Mouse (Mus musculus) C2C12 (cell line): ENCODE measurements around the gene Tasp1. TPM values are rescaled to one million over a fixed set of nuclear protein-coding genes. Genes with fewer than 3 reads are reported as not detected.

Experiments used
- H3K27me3 ChIP-seq: one replicate; pipeline ENCODE4 v1.6.1; 2011; ENCODE audit not compliant: control insufficient read depth, insufficient read depth, insufficient read length
- H3K36me3 ChIP-seq: one replicate; pipeline ENCODE4 v1.6.1; 2011; ENCODE audit not compliant: control insufficient read depth, insufficient read depth
- H3K4me3 ChIP-seq: one replicate; pipeline ENCODE4 v1.5.1; 2011; ENCODE audit warnings: mild to moderate bottlenecking, control low read depth; ENCODE audit not compliant: poor library complexity, insufficient read depth, severe bottlenecking
- H3K79me2 ChIP-seq: one replicate; pipeline ENCODE4 v1.6.1; 2011; ENCODE audit not compliant: control insufficient read depth, insufficient read depth
- H3K79me3 ChIP-seq: one replicate; pipeline ENCODE4 v1.6.1; 2011; ENCODE audit warnings: low read depth, control low read depth
- H3ac ChIP-seq: one replicate; pipeline ENCODE3; 2011; ENCODE audit warnings: low read depth; ENCODE audit not compliant: control insufficient read depth, insufficient read length
- CEBPB ChIP-seq: IDR thresholded peaks from one replicate; pipeline ENCODE4 v1.6.1; 2011; ENCODE audit warnings: low read depth, mild to moderate bottlenecking, control low read depth, moderate library complexity
- CTCF ChIP-seq: IDR thresholded peaks from one replicate; pipeline ENCODE4 v1.5.1; 2011; ENCODE audit not compliant: control insufficient read depth, insufficient read depth, insufficient read length
- FOSL1 ChIP-seq: IDR thresholded peaks from one replicate; pipeline ENCODE4 v1.8.0; 2011; ENCODE audit warnings: mild to moderate bottlenecking, low read length; ENCODE audit not compliant: poor library complexity, insufficient read depth, severe bottlenecking
- MAX ChIP-seq: IDR thresholded peaks from one replicate; pipeline ENCODE4 v1.6.1; 2011; ENCODE audit warnings: mild to moderate bottlenecking, control low read depth
- MYOD1 ChIP-seq: IDR thresholded peaks from one replicate; pipeline ENCODE4 v1.6.1; 2011; ENCODE audit warnings: low read depth; ENCODE audit not compliant: control insufficient read depth, insufficient read length
- MYOG ChIP-seq: IDR thresholded peaks from one replicate; pipeline ENCODE4 v1.6.1; 2011; ENCODE audit not compliant: control insufficient read depth, insufficient read length; ENCODE audit errors: extremely low read depth
- USF1 ChIP-seq: IDR thresholded peaks from one replicate; pipeline ENCODE4 v1.6.1; 2011; ENCODE audit warnings: low read depth, mild to moderate bottlenecking, control low read depth, moderate library complexity
- polyA plus RNA-seq: library from polyadenylated mRNA; unstranded; fragments of >200 nt; fragmentation: generic; extraction: Trizol; gene quantifications from one replicate; pipeline ENCODE4 v1.2.1, GENCODE M21; 2012; ENCODE audit warnings: missing spikeins

Gene Tasp1
- polyA plus RNA-seq, 1 experiment, result 5.5 TPM

DNA sequence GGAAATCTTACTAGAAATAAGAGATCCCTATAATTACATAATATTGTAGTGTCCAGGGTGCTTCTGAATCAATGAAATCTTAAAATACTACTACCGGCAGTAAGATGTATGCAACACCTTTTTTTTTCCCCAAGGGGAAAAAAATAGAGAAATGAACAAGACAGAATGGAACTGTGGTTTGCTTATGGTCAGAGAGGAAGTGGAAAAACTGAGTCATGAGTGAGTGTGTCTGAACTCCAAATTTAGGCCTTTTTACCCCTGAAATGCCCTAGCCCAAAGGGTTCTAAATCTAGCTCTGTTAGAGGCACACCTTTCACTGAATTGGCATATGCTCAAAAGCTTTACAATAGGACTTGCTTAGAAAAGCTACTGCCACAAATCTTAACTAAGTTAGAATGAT, 225.2 kb downstream of the Tasp1 start:
- no peaks in the 10 kb centered on the region for H3K79me3 ChIP-seq
- TF ChIP-seq CEBPB (peak; percentile 33), USF1 (no peak), MYOG (no peak), FOSL1 (peak; percentile 95), CTCF (no peak), MYOD1 (no peak), MAX (no peak)
- H3K36me3 ChIP-seq, result no peaks in the 10 kb centered on the region
- H3K4me3 ChIP-seq, result no peak overlapping the region
- no peaks in the 10 kb centered on the region for H3K79me2 ChIP-seq
- no peak overlapping the region for H3ac ChIP-seq
- H3K27me3 ChIP-seq, result no peaks in the 10 kb centered on the region

DNA sequence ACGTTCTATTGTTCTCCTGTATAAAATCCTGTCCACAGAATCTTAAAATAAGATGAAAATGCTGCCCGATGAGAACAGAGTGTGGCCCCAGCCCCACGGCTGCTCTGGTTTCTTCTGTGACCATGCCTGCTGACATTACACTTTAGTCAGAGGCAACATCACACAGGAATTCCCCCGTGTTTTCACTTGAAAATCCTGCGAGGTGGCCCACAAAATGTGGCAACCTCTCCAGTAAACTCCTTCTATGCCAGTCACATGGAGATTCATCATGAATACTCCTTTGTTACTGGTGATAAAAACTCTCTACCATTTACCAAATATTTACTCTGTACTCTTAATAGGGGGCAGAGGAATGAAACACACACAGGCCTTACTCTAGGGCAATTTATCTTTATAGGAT, 225.7 kb downstream of the Tasp1 start:
- Histone ChIP-seq H3K79me3 (no peaks in the 10 kb centered on the region), H3K4me3 (no peak overlapping the region), H3ac (no peak overlapping the region), H3K36me3 (no peaks in the 10 kb centered on the region), H3K27me3 (no peaks in the 10 kb centered on the region), H3K79me2 (no peaks in the 10 kb centered on the region)
- TF ChIP-seq USF1 (peak; percentile 35), MAX (no peak)

DNA sequence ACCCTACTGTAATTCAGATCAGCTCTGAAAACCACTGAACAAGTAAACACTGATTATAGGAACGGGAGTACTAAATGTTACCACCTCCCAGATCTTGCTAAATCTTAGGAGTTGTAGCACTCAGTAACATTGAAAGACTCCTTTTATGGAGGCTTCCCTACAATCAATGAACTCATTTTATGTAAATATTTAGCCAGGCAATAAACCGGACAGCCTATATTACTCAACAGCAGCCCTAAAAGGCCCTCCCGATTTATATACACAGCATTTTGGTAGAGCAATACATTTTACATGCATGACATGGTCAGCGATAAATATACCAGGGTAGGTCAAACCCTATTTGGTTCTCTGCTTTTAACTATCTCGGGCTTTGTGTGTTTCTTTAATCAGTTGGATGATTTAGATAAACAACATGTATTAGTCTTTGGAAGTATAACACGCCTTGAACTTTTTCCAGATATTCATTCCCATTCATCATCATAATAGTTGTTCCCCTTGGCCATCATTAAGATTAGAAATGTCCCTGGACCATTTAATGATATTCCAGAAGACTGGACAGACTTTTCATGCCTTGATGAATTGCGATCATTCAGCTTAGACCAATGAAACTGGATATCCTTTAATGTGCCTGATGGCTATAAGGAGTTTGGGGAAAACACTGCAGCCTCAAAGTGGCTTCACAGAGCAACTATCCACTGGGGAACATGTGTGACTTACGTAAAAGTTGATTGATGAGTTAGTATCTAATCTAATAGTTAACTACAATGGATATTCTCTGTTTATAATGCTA, 244.8 kb downstream of the Tasp1 start:
- H3K36me3 ChIP-seq, result no peaks in the 10 kb centered on the region
- H3ac ChIP-seq, result no peak overlapping the region
- H3K27me3 ChIP-seq, result no peaks in the 10 kb centered on the region
- H3K79me3 ChIP-seq, result no peaks in the 10 kb centered on the region
- TF ChIP-seq MAX (no peak), CTCF (no peak), USF1 (no peak), MYOG (no peak), CEBPB (no peak), FOSL1 (no peak)
- no peak overlapping the region for H3K4me3 ChIP-seq
- H3K79me2 ChIP-seq, result no peaks in the 10 kb centered on the region

DNA sequence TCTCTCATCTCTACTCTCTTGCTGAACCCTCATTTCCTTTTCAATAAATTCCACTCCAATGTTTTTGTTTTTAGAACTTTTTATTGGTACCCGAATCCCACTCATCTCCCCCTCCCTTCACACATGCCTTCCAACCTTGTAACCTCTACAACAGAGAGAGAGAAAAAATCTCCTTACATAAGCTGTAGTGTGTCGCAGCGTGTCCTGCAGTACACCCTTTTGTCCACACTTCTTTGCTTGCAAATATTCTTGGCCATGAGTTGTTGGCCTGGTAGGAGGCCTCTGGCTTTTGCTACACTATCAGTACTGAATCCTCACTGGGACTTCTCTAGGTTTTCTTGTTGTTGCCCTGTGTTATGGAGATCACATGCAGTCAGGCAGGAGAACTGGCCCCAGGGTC, 249.3 kb downstream of the Tasp1 start:
- TF ChIP-seq CTCF, result no peak
- no peak for TF ChIP-seq MYOG
- TF ChIP-seq FOSL1, result no peak
- no peak for TF ChIP-seq MAX
- TF ChIP-seq MYOD1, result no peak
- no peak for TF ChIP-seq USF1
- no peak for TF ChIP-seq CEBPB

DNA sequence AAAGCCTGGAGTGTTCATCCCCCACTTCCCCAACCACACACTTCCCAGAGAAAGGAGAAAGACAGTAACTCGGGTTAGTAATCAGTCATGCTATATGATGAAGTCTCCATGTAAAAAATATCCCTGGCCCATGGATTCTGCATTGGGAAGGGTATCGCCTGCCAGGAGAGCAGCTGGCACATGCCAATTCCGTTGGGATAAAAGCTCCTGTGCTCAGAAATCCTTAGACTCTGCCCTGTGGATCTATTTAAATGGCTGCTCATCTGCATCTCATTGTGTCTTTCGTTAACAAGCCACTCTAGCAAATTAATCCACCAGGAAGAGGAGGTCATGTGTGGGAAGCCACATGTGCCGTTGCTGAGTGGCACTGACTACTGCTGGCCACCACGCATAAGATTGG, 258.7 kb downstream of the Tasp1 start:
- no peaks in the 10 kb centered on the region for H3K79me3 ChIP-seq
- no peaks in the 10 kb centered on the region for H3K27me3 ChIP-seq
- H3K36me3 ChIP-seq, result no peaks in the 10 kb centered on the region
- H3K79me2 ChIP-seq, result no peaks in the 10 kb centered on the region
- TF ChIP-seq USF1 (no peak), FOSL1 (no peak), MYOD1 (no peak), CEBPB (no peak), MYOG (no peak), CTCF (no peak), MAX (no peak)
- no peak overlapping the region for H3ac ChIP-seq
- H3K4me3 ChIP-seq, result no peak overlapping the region

More for the DNA sequence above, 249.3 kb downstream of the Tasp1 start:
- H3K79me2 ChIP-seq, result no peaks in the 10 kb centered on the region
- no peaks in the 10 kb centered on the region for H3K36me3 ChIP-seq
- H3ac ChIP-seq, result no peak overlapping the region
- H3K4me3 ChIP-seq, result no peak overlapping the region
- no peaks in the 10 kb centered on the region for H3K79me3 ChIP-seq
- H3K27me3 ChIP-seq, result no peaks in the 10 kb centered on the region

DNA sequence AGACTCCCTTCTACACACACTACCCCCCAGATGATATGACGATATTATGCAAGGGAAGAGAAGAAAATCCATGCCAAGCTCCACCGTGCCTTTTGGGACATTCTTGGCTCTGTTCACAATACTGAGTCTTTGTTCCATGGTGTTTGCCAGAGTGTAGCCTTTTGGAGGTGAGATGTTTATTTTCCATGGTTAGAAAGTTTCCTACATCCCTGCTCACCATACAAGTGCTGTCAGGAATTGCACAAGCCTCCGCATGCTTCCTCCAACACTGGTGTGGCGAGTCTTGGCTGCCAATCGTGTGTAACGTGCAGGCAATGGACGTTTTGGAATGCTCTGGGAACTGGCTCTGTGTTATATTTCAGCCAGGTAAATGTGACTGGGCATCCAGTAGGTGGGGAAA, 262.6 kb downstream of the Tasp1 start:
- Histone ChIP-seq H3K27me3 (no peaks in the 10 kb centered on the region), H3K79me3 (no peaks in the 10 kb centered on the region), H3K4me3 (no peak overlapping the region), H3K36me3 (no peaks in the 10 kb centered on the region), H3ac (no peak overlapping the region), H3K79me2 (no peaks in the 10 kb centered on the region)
- TF ChIP-seq CEBPB, result no peak
- TF ChIP-seq MYOD1, result no peak
- no peak for TF ChIP-seq MAX
- no peak for TF ChIP-seq FOSL1
- no peak for TF ChIP-seq MYOG
- no peak for TF ChIP-seq CTCF
- no peak for TF ChIP-seq USF1
